Mouse (Mus musculus): Measurements from ENCODE around the gene Olfr801. TPM values are rescaled to one million over a fixed set of nuclear protein-coding genes. Genes with fewer than 3 reads are reported as not detected.

The Olfr801 gene
- total and polyA plus RNA-seq, 2 experiments, result not detected

- Histone ChIP-seq H3K4me3 (ENCODE audit: insufficient read depth, low read depth, low read length) (no peak within 1 kb of the TSS), H3K36me3 (ENCODE audit: control insufficient read depth, insufficient read depth, low read length) (no peaks in the 10 kb centered on the region), H3K9ac (ENCODE audit: low read depth, low read length) (no peak within 1 kb of the TSS), H3K27me3 (ENCODE audit: control insufficient read depth, insufficient read depth, low read length) (no peaks in the 10 kb centered on the region), H3K27ac (replicated peaks; ENCODE audit: insufficient read depth, low read depth, low read length) (no peak within 1 kb of the TSS), H3K79me2 (ENCODE audit: control insufficient read depth, insufficient read depth, low read length) (no peaks in the 10 kb centered on the region), H3K4me1 (ENCODE audit: control insufficient read depth, insufficient read depth, low read length) (no peaks in the 10 kb centered on the region)
- TF ChIP-seq CTCF (IDR thresholded peaks at IDR 0.05; ENCODE audit: low read depth, low read length) (no peak), POLR2A (IDR thresholded peaks at IDR 0.05; ENCODE audit: extremely low read depth, insufficient read depth, low read length) (no peak)
- WGBS, result 8% methylated on average over 1 of the region's 1 CpGs
- DNase-seq (ENCODE audit: extremely low read depth, low read depth, low spot score), result no peak
These were observed 36.5 kb downstream of the Olfr801 start, which contains the start of gene Olfr799 for GRCm38 (mm10) chr10:129637184-129637583. Gene Olfr799 (plus strand): TSS chr10:129637484.

DNA sequence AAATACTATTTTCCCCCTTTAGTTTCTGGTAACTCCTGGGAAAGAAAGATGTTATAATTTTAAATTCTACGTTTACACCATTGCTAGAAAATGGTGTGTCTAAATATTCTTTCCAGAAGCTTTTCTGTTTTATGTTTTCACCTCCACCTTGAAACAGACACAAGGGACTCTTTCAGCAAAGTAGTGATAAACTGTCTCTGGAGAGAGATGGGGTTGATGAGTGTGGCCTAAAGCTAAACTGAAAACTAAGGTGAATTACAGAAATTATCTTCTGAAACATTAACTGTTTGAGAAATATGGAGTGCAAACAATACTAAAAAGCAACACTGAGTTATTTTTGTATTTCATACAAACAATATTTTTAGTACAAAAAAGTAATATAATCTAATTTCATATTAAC is 45.8 kb downstream of the Olfr801 start, which contains the start of gene Olfr798:
Gene Olfr798 (minus strand): TSS at position 101 of the 400 bp plus-strand sequence.
- TF ChIP-seq POLR2A (IDR thresholded peaks at IDR 0.05; ENCODE audit: extremely low read depth, insufficient read depth, low read length), result no peak
- no peak for TF ChIP-seq CTCF (IDR thresholded peaks at IDR 0.05; ENCODE audit: low read depth, low read length)
- WGBS, result 55% methylated on average over 1 of the region's 1 CpGs

DNA sequence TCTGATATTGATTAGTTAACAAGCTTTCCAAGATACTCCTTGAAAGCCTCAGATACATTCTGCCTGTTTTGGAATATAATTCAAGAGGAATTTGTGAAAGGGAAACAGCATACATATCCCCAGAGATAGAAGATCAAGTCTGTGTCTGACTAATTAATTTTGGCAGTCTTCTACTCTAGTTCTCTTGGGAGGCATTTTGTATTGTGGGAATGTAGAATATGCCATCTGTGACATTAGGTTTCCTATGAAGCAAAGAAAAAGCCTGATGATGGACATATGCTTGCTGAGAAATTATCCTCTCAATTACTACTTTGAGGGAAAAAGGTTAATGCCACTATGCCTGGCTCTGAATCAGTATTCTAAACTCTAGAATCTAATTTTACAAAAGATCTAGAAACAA is 50.4 kb downstream of the Olfr801 start:
- Histone ChIP-seq H3K9ac (ENCODE audit: low read depth, low read length) (no peak overlapping the region), H3K27me3 (ENCODE audit: control insufficient read depth, insufficient read depth, low read length) (no peaks in the 10 kb centered on the region), H3K27ac (replicated peaks; ENCODE audit: insufficient read depth, low read depth, low read length) (no peak overlapping the region), H3K36me3 (ENCODE audit: control insufficient read depth, insufficient read depth, low read length) (no peaks in the 10 kb centered on the region), H3K79me2 (ENCODE audit: control insufficient read depth, insufficient read depth, low read length) (no peaks in the 10 kb centered on the region), H3K4me3 (ENCODE audit: insufficient read depth, low read depth, low read length) (no peak overlapping the region), H3K4me1 (ENCODE audit: control insufficient read depth, insufficient read depth, low read length) (no peaks in the 10 kb centered on the region)
- TF ChIP-seq CTCF (IDR thresholded peaks at IDR 0.05; ENCODE audit: low read depth, low read length) (no peak), POLR2A (IDR thresholded peaks at IDR 0.05; ENCODE audit: extremely low read depth, insufficient read depth, low read length) (no peak)
- no peak for DNase-seq (ENCODE audit: extremely low read depth, low read depth, low spot score)

More for the DNA sequence above, 45.8 kb downstream of the Olfr801 start, which contains the start of gene Olfr798:
- DNase-seq (ENCODE audit: extremely low read depth, low read depth, low spot score), result no peak
- Histone ChIP-seq H3K27ac (replicated peaks; ENCODE audit: insufficient read depth, low read depth, low read length) (no peak within 1 kb of the TSS), H3K27me3 (ENCODE audit: control insufficient read depth, insufficient read depth, low read length) (no peaks in the 10 kb centered on the region), H3K4me1 (ENCODE audit: control insufficient read depth, insufficient read depth, low read length) (no peaks in the 10 kb centered on the region), H3K79me2 (ENCODE audit: control insufficient read depth, insufficient read depth, low read length) (no peaks in the 10 kb centered on the region), H3K4me3 (ENCODE audit: insufficient read depth, low read depth, low read length) (no peak within 1 kb of the TSS), H3K36me3 (ENCODE audit: control insufficient read depth, insufficient read depth, low read length) (no peaks in the 10 kb centered on the region), H3K9ac (ENCODE audit: low read depth, low read length) (no peak within 1 kb of the TSS)

DNA sequence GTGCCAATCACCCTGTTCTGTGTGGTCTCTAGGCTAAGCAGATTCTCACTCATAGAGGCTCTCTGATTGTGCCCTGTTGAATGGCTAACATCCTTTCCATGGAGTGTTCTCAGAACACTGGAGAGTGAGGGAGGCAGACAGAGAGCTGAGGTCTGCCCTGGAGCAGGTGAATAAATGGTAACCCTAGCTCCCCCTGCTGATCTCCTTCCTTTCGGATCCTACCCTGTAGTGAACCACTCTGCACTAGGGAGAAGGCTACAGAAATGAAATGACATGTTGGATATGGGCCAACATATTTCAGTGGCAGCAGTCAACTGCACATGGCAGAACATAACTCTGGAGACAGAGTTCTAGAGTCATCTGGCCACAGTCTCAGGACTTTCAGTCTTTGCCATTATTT is 51.9 kb downstream of the Olfr801 start:
- TF ChIP-seq POLR2A (IDR thresholded peaks at IDR 0.05; ENCODE audit: extremely low read depth, insufficient read depth, low read length) (no peak), CTCF (IDR thresholded peaks at IDR 0.05; ENCODE audit: low read depth, low read length) (no peak)
- DNase-seq (ENCODE audit: extremely low read depth, low read depth, low spot score), result no peak
- Histone ChIP-seq H3K27ac (replicated peaks; ENCODE audit: insufficient read depth, low read depth, low read length) (no peak overlapping the region), H3K36me3 (ENCODE audit: control insufficient read depth, insufficient read depth, low read length) (no peaks in the 10 kb centered on the region), H3K27me3 (ENCODE audit: control insufficient read depth, insufficient read depth, low read length) (no peaks in the 10 kb centered on the region), H3K4me1 (ENCODE audit: control insufficient read depth, insufficient read depth, low read length) (no peaks in the 10 kb centered on the region), H3K9ac (ENCODE audit: low read depth, low read length) (no peak overlapping the region), H3K4me3 (ENCODE audit: insufficient read depth, low read depth, low read length) (no peak overlapping the region), H3K79me2 (ENCODE audit: control insufficient read depth, insufficient read depth, low read length) (no peaks in the 10 kb centered on the region)
- 12% methylated on average over 1 of the region's 1 CpGs for WGBS

Other genes with a start within 250 kb of the Olfr801 start
- gene Olfr786, start 246.6 kb downstream of the Olfr801 start, total RNA-seq (2014; rRNA removed), result not detected in 2 replicates
- not detected in 2 replicates for gene Olfr786, start 246.6 kb downstream of the Olfr801 start, polyA plus RNA-seq (2012; rRNA removed)
- gene Olfr787, start 212.0 kb downstream of the Olfr801 start, total RNA-seq (2014; rRNA removed), result not detected in 2 replicates
- gene Olfr787, start 212.0 kb downstream of the Olfr801 start, polyA plus RNA-seq (2012; rRNA removed), result not detected in 2 replicates
- not detected in 2 replicates for gene Olfr788, start 202.9 kb downstream of the Olfr801 start, total RNA-seq (2014; rRNA removed)
- gene Olfr788, start 202.9 kb downstream of the Olfr801 start, polyA plus RNA-seq (2012; rRNA removed), result not detected in 2 replicates
- not detected in 2 replicates for gene Olfr789, start 189.1 kb downstream of the Olfr801 start, total RNA-seq (2014; rRNA removed)
- gene Olfr789, start 189.1 kb downstream of the Olfr801 start, polyA plus RNA-seq (2012; rRNA removed), result not detected in 2 replicates
- not detected in 2 replicates for gene Olfr790, start 175.4 kb downstream of the Olfr801 start, total RNA-seq (2014; rRNA removed)
- gene Olfr790, start 175.4 kb downstream of the Olfr801 start, polyA plus RNA-seq (2012; rRNA removed), result not detected in 2 replicates
- not detected in 2 replicates for gene Olfr791, start 152.1 kb downstream of the Olfr801 start, total RNA-seq (2014; rRNA removed)
- gene Olfr791, start 152.1 kb downstream of the Olfr801 start, polyA plus RNA-seq (2012; rRNA removed), result not detected in 2 replicates
- gene Olfr792, start 134.7 kb downstream of the Olfr801 start, total RNA-seq (2014; rRNA removed), result not detected in 2 replicates
- gene Olfr792, start 134.7 kb downstream of the Olfr801 start, polyA plus RNA-seq (2012; rRNA removed), result not detected in 2 replicates
- gene Olfr794, start 106.2 kb downstream of the Olfr801 start, total RNA-seq (2014; rRNA removed), result not detected in 2 replicates
- not detected in 2 replicates for gene Olfr794, start 106.2 kb downstream of the Olfr801 start, polyA plus RNA-seq (2012; rRNA removed)
- not detected in 2 replicates for gene Olfr796, start 61.3 kb downstream of the Olfr801 start, total RNA-seq (2014; rRNA removed)
- not detected in 2 replicates for gene Olfr796, start 61.3 kb downstream of the Olfr801 start, polyA plus RNA-seq (2012; rRNA removed)
- not detected in 2 replicates for gene Olfr798, start 45.9 kb downstream of the Olfr801 start, total RNA-seq (2014; rRNA removed)
- gene Olfr798, start 45.9 kb downstream of the Olfr801 start, polyA plus RNA-seq (2012; rRNA removed), result not detected in 2 replicates
- not detected in 2 replicates for gene Olfr799, start 36.4 kb downstream of the Olfr801 start, total RNA-seq (2014; rRNA removed)
- not detected in 2 replicates for gene Olfr799, start 36.4 kb downstream of the Olfr801 start, polyA plus RNA-seq (2012; rRNA removed)
- not detected in 2 replicates for gene Olfr800, start 16.2 kb downstream of the Olfr801 start, total RNA-seq (2014; rRNA removed)
- not detected in 2 replicates for gene Olfr800, start 16.2 kb downstream of the Olfr801 start, polyA plus RNA-seq (2012; rRNA removed)
- not detected in 2 replicates for gene Olfr802, start 14.3 kb upstream of the Olfr801 start, total RNA-seq (2014; rRNA removed)
- not detected in 2 replicates for gene Olfr802, start 14.3 kb upstream of the Olfr801 start, polyA plus RNA-seq (2012; rRNA removed)
- not detected in 2 replicates for gene Olfr803, start 20.4 kb upstream of the Olfr801 start, total RNA-seq (2014; rRNA removed)
- gene Olfr803, start 20.4 kb upstream of the Olfr801 start, polyA plus RNA-seq (2012; rRNA removed), result not detected in 2 replicates
- gene Olfr804, start 29.3 kb upstream of the Olfr801 start, total RNA-seq (2014; rRNA removed), result not detected in 2 replicates
- not detected in 2 replicates for gene Olfr804, start 29.3 kb upstream of the Olfr801 start, polyA plus RNA-seq (2012; rRNA removed)
- gene Olfr805, start 55.5 kb upstream of the Olfr801 start, total RNA-seq (2014; rRNA removed), result not detected in 2 replicates
- gene Olfr805, start 55.5 kb upstream of the Olfr801 start, polyA plus RNA-seq (2012; rRNA removed), result not detected in 2 replicates
- gene Olfr806, start 68.1 kb upstream of the Olfr801 start, total RNA-seq (2014; rRNA removed), result not detected in 2 replicates
- not detected in 2 replicates for gene Olfr806, start 68.1 kb upstream of the Olfr801 start, polyA plus RNA-seq (2012; rRNA removed)
- gene Olfr807, start 83.9 kb upstream of the Olfr801 start, total RNA-seq (2014; rRNA removed), result not detected in 2 replicates
- not detected in 2 replicates for gene Olfr807, start 83.9 kb upstream of the Olfr801 start, polyA plus RNA-seq (2012; rRNA removed)
- not detected in 2 replicates for gene Olfr808, start 91.6 kb upstream of the Olfr801 start, total RNA-seq (2014; rRNA removed)
- gene Olfr808, start 91.6 kb upstream of the Olfr801 start, polyA plus RNA-seq (2012; rRNA removed), result not detected in 2 replicates
- gene Olfr809, start 100.8 kb upstream of the Olfr801 start, total RNA-seq (2014; rRNA removed), result not detected in 2 replicates
- not detected in 2 replicates for gene Olfr809, start 100.8 kb upstream of the Olfr801 start, polyA plus RNA-seq (2012; rRNA removed)
- not detected in 2 replicates for gene Olfr810, start 121.1 kb upstream of the Olfr801 start, total RNA-seq (2014; rRNA removed)
- gene Olfr810, start 121.1 kb upstream of the Olfr801 start, polyA plus RNA-seq (2012; rRNA removed), result not detected in 2 replicates
- not detected in 2 replicates for gene Olfr811, start 130.5 kb upstream of the Olfr801 start, total RNA-seq (2014; rRNA removed)
- not detected in 2 replicates for gene Olfr811, start 130.5 kb upstream of the Olfr801 start, polyA plus RNA-seq (2012; rRNA removed)
- gene Olfr812, start 172.2 kb upstream of the Olfr801 start, total RNA-seq (2014; rRNA removed), result not detected in 2 replicates
- gene Olfr812, start 172.2 kb upstream of the Olfr801 start, polyA plus RNA-seq (2012; rRNA removed), result not detected in 2 replicates
- not detected in 2 replicates for gene Olfr813, start 181.5 kb upstream of the Olfr801 start, total RNA-seq (2014; rRNA removed)
- not detected in 2 replicates for gene Olfr813, start 181.5 kb upstream of the Olfr801 start, polyA plus RNA-seq (2012; rRNA removed)
- gene Olfr814, start 206.0 kb upstream of the Olfr801 start, total RNA-seq (2014; rRNA removed), result not detected in 2 replicates
- gene Olfr814, start 206.0 kb upstream of the Olfr801 start, polyA plus RNA-seq (2012; rRNA removed), result not detected in 2 replicates
- gene Olfr815, start 232.0 kb upstream of the Olfr801 start, total RNA-seq (2014; rRNA removed), result 0.13 TPM in 1 of 2 replicates, not detected in the other
- gene Olfr815, start 232.0 kb upstream of the Olfr801 start, polyA plus RNA-seq (2012; rRNA removed), result not detected in 2 replicates
- gene Olfr816, start 241.7 kb upstream of the Olfr801 start, total RNA-seq (2014; rRNA removed), result not detected in 2 replicates
- gene Olfr816, start 241.7 kb upstream of the Olfr801 start, polyA plus RNA-seq (2012; rRNA removed), result not detected in 2 replicates

All from liver, adult 2 months (tissue).